Mouse (Mus musculus): ENCODE data around the gene Gli2.

DNA sequence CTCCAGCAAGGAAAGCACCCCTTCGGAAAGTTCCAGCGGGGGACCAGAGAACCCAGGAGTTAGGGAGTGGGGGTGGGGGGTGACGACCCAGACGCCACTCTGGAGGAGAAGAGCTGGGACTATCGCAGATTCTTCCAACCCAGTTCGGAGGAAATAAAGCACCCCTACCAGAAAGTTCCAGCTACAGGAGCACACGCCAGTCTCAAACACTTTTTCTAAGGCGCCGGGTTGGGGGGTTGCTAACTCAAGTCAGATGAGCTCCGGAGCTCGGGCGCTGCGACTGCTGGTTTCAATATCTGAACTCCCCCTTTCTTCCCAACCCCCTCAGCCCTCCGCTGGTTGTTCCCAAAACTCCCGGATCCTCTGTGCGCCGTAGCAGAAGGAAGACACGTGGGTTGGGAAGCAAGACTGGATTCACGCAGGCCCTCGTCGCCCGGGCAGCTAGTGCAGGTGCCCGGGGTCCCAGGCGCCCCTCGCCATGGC lies 494 bp upstream of the Gli2 start:
- TF ChIP-seq CTCF (IDR thresholded peaks at IDR 0.05; ENCODE audit: insufficient read depth, low read length) (no peak), POLR2A (IDR thresholded peaks at IDR 0.05; ENCODE audit: borderline replicate concordance, extremely low read depth, low read depth, low read length) (no peak)
